In the genomic region with DNA sequence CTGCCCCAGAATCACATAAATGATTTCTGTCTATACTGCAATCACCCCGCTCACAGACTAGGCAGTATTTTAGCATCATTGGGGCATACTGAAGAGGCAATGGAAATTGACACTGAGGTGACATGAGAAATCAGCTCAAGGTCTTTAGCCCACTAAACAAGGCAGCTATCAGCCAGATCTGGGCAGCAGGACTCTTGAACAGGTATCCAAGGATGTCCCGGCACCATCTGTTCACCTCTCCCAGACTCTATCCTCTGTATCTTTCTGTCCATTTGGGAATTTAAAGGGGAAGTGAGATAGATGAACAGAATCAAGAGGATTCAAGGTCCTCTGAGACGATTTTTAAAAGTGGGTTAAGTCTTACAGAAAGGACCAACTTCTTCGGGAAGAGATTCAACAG, we compare ENCODE assay signal across 16 mouse cellular contexts.
DNase-seq lines count a peak whose midpoint lies in the region; ATAC-seq lines count a peak whose summit lies in the region.
"Had no signal": no experiment of that assay in that cellular context is flagged by ENCODE, and none has a peak within 500 bp of the region (broad histone marks: within the 10 kb centered on the region; RNA-seq: fewer than 3 reads in every experiment).

No protein-coding gene starts in this region.

- ATAC-seq in cerebellum, adult (ENCODE audit: insufficient number of reproducible peaks, low FRiP score, low TSS enrichment) = peak; percentile 88
- no peak for ATAC-seq in megakaryocyte-erythroid progenitor cell, adult 5-6 weeks (replicated peaks; ENCODE audit: low FRiP score, low TSS enrichment, poor library complexity, severe bottlenecking)
- ATAC-seq: CD4-positive, CD25-positive, alpha-beta regulatory T cell, adult 4 months; forebrain, embryonic 13.5 days; hindbrain, postnatal 0 days had no signal

- no peak for DNase-seq in cerebellum, postnatal 4 days (ENCODE audit: low spot score in 2 of 2)
- peak; percentile 32 for DNase-seq in cerebellum, adult 11-12 months
- DNase-seq in cerebellum, adult 9-10 months = peak; percentile 58
- DNase-seq in cerebellum, postnatal 25 days = peak; percentile 44 to 64
- DNase-seq in gastrocnemius, postnatal 25 days = no peak
- no peak for DNase-seq in urinary bladder, adult 18-20 months (ENCODE audit: low spot score in 2 of 2)
- DNase-seq: adrenal gland, postnatal 10 days; B cell, adult 2 months; heart, adult 2 months; heart, postnatal 14 days; kidney, adult 11 months had no signal

Comparison
In these comparisons a context has a peak if more than half of its experiments do, and no peak if none do; other contexts are left out.
1. DNase-seq: peak in cerebellum, adult 11-12 months (single experiment), cerebellum, adult 9-10 months (single experiment) and cerebellum, postnatal 25 days (2 of 2); none in cerebellum, postnatal 4 days (0 of 2), gastrocnemius, postnatal 25 days (single experiment) and urinary bladder, adult 18-20 months (0 of 2).